14 mouse cellular contexts compared by ENCODE assay signal in the genomic region with DNA sequence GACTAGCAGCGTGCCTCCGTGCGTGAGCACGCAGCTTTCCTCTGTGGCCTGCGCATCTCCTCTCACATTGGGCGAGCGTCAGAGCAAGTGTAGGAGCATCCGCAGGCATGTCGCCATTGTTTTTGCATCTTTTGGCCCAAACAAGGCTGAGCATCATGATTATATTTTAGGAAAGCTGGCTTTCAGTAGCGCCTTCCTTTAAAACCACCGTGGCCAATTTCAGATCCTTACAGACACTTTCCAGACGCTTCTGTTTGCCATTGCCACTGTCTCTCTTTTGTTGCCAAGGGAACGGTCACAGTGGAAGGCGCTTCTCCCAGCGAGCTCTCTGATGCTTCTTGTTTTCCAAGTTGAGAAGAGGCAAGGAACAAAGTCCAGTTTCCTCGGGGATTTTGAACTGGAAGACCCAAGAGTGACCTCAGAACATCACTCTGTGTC. TPM values are rescaled to one million over a fixed set of nuclear protein-coding genes. Genes with fewer than 3 reads are reported as not detected.
DNase-seq lines count a peak whose midpoint lies in the region; ATAC-seq and TF ChIP-seq lines count a peak whose summit lies in the region.
"Had no signal": no experiment of that assay in that cellular context is flagged by ENCODE, and none has a peak within 500 bp of the region (broad histone marks: within the 10 kb centered on the region; RNA-seq: fewer than 3 reads in every experiment).

No protein-coding gene starts in this region.

- H3K27me3 ChIP-seq in forebrain, embryonic 16.5 days (replicated peaks; ENCODE audit: control insufficient read depth, insufficient read depth, low read length) = no peaks in the 10 kb centered on the region
- no peaks in the 10 kb centered on the region for H3K27me3 ChIP-seq in forebrain, embryonic 15.5 days
- H3K27me3 ChIP-seq in kidney, postnatal 0 days (ENCODE audit: insufficient read depth, low read length) = no peaks in the 10 kb centered on the region
- H3K27me3 ChIP-seq in kidney, embryonic 16.5 days (ENCODE audit: insufficient read depth, low read length) = no peaks in the 10 kb centered on the region
- no peaks in the 10 kb centered on the region for H3K27me3 ChIP-seq in forebrain, embryonic 13.5 days
- H3K27me3 ChIP-seq: heart, embryonic 13.5 days had no signal

- H3K9me3 ChIP-seq in forebrain, embryonic 16.5 days (ENCODE audit: control insufficient read depth, low read length) = no peaks in the 10 kb centered on the region
- no peaks in the 10 kb centered on the region for H3K9me3 ChIP-seq in forebrain, embryonic 15.5 days
- H3K9me3 ChIP-seq in kidney, postnatal 0 days (replicated peaks; ENCODE audit: low read length) = no peaks in the 10 kb centered on the region
- H3K9me3 ChIP-seq in kidney, embryonic 16.5 days (ENCODE audit: low read length) = no peaks in the 10 kb centered on the region
- H3K9me3 ChIP-seq in forebrain, embryonic 13.5 days (replicated peaks) = no peaks in the 10 kb centered on the region
- H3K9me3 ChIP-seq: heart, embryonic 13.5 days had no signal

- no peak overlapping the region for H3K4me2 ChIP-seq in forebrain, embryonic 16.5 days (ENCODE audit: low read length)
- H3K4me2 ChIP-seq in forebrain, embryonic 15.5 days (replicated peaks) = no peak overlapping the region
- H3K4me2 ChIP-seq in kidney, postnatal 0 days (ENCODE audit: low read length) = no peak overlapping the region
- H3K4me2 ChIP-seq in kidney, embryonic 16.5 days (replicated peaks; ENCODE audit: low read depth, low read length) = no peak overlapping the region
- H3K4me2 ChIP-seq in forebrain, embryonic 13.5 days = no peak overlapping the region
- H3K4me2 ChIP-seq: heart, embryonic 13.5 days had no signal

- no peak overlapping the region for H3K9ac ChIP-seq in forebrain, embryonic 16.5 days (replicated peaks; ENCODE audit: low read depth, low read length)
- no peak overlapping the region for H3K9ac ChIP-seq in forebrain, embryonic 15.5 days (replicated peaks)
- H3K9ac ChIP-seq in kidney, postnatal 0 days (ENCODE audit: low read depth, low read length) = no peak overlapping the region
- H3K9ac ChIP-seq in kidney, embryonic 16.5 days (replicated peaks; ENCODE audit: low read length) = no peak overlapping the region
- no peak overlapping the region for H3K9ac ChIP-seq in forebrain, embryonic 13.5 days
- H3K9ac ChIP-seq: heart, embryonic 13.5 days; liver, embryonic 14.5 days had no signal

- no peak overlapping the region for H3K27ac ChIP-seq in forebrain, embryonic 16.5 days (ENCODE audit: low read length)
- no peak overlapping the region for H3K27ac ChIP-seq in forebrain, embryonic 15.5 days (replicated peaks)
- no peak overlapping the region for H3K27ac ChIP-seq in kidney, postnatal 0 days
- no peak overlapping the region for H3K27ac ChIP-seq in kidney, embryonic 16.5 days (ENCODE audit: low read length)
- no peak overlapping the region for H3K27ac ChIP-seq in forebrain, embryonic 13.5 days
- H3K27ac ChIP-seq: heart, embryonic 13.5 days; liver, embryonic 14.5 days had no signal

- 0 out of 2 replicates have a peak, but pooled peaks have one; percentile 50 for ATAC-seq in forebrain, embryonic 16.5 days
- ATAC-seq in forebrain, embryonic 15.5 days (replicated peaks) = no peak
- ATAC-seq in kidney, postnatal 0 days (replicated peaks; ENCODE audit: low FRiP score, low read depth) = peak; percentile 41; the same call in 1 of the 2 replicates
- no peak for ATAC-seq in kidney, embryonic 16.5 days (ENCODE audit: low FRiP score, low TSS enrichment)
- no peak for ATAC-seq in forebrain, embryonic 13.5 days
- ATAC-seq: intestine, postnatal 0 days had no signal

- no peak overlapping the region for H3K4me3 ChIP-seq in forebrain, embryonic 16.5 days (replicated peaks; ENCODE audit: low read length)
- no peak overlapping the region for H3K4me3 ChIP-seq in forebrain, embryonic 15.5 days
- no peak overlapping the region for H3K4me3 ChIP-seq in kidney, postnatal 0 days (replicated peaks; ENCODE audit: low read depth, low read length)
- no peak overlapping the region for H3K4me3 ChIP-seq in kidney, embryonic 16.5 days (ENCODE audit: low read length)
- H3K4me3 ChIP-seq in forebrain, embryonic 13.5 days = no peak overlapping the region
- H3K4me3 ChIP-seq: heart, embryonic 13.5 days; megakaryocyte, embryonic 14.5 days had no signal

- no peak for TF ChIP-seq CTCF in kidney, postnatal 0 days (IDR thresholded peaks at IDR 0.05; ENCODE audit: low read depth)

- no peak for DNase-seq in kidney, postnatal 0 days (ENCODE audit: low spot score)
- peak; percentile 36 to 51 for DNase-seq in frontal cortex, adult 2 months (ENCODE audit: extremely low spot score in 1 of 2, low spot score in 1 of 2)
- DNase-seq in right cerebral cortex, adult 2 months (ENCODE audit: low spot score in 2 of 2) = peak; percentile 46 to 60
- DNase-seq in embryo, embryonic 11 days = no peak
- DNase-seq: cerebellum, postnatal 36 days had no signal

- no peaks in the 10 kb centered on the region for H3K36me3 ChIP-seq in forebrain, embryonic 16.5 days (ENCODE audit: control insufficient read depth, insufficient read depth)
- no peaks in the 10 kb centered on the region for H3K36me3 ChIP-seq in forebrain, embryonic 15.5 days
- no peaks in the 10 kb centered on the region for H3K36me3 ChIP-seq in kidney, postnatal 0 days (ENCODE audit: insufficient read depth, low read length)
- no peaks in the 10 kb centered on the region for H3K36me3 ChIP-seq in kidney, embryonic 16.5 days (ENCODE audit: insufficient read depth, low read length)
- no peaks in the 10 kb centered on the region for H3K36me3 ChIP-seq in forebrain, embryonic 13.5 days (ENCODE audit: poor library complexity, severe bottlenecking)
- H3K36me3 ChIP-seq: heart, embryonic 13.5 days had no signal

- 78% methylated on average over 16 of the region's 16 CpGs for WGBS in forebrain, embryonic 16.5 days
- WGBS in forebrain, embryonic 15.5 days = 81% methylated on average over 16 of the region's 16 CpGs
- 87% methylated on average over 16 of the region's 16 CpGs for WGBS in kidney, postnatal 0 days
- WGBS in kidney, embryonic 16.5 days = 88% methylated on average over 16 of the region's 16 CpGs
- WGBS in forebrain, embryonic 13.5 days = 85% methylated on average over 16 of the region's 16 CpGs

- no peaks in the 10 kb centered on the region for H3K4me1 ChIP-seq in forebrain, embryonic 16.5 days (replicated peaks; ENCODE audit: control insufficient read depth, insufficient read depth, low read length)
- no peaks in the 10 kb centered on the region for H3K4me1 ChIP-seq in forebrain, embryonic 15.5 days
- peaks cover 13% of the 10 kb centered on the region for H3K4me1 ChIP-seq in kidney, postnatal 0 days (replicated peaks; ENCODE audit: insufficient read depth, low read length)
- H3K4me1 ChIP-seq in kidney, embryonic 16.5 days (ENCODE audit: insufficient read depth, low read length) = peaks cover 30% of the 10 kb centered on the region
- H3K4me1 ChIP-seq in forebrain, embryonic 13.5 days = no peaks in the 10 kb centered on the region
- H3K4me1 ChIP-seq: megakaryocyte, embryonic 14.5 days had no signal

RNA-seq across cellular contexts. Expression of a gene that starts 18.8 kb away (rescaled TPM):
- not detected in 2 replicates for polyA plus RNA-seq in forebrain, embryonic 16.5 days (2015; fragmentation: Nextera tagmentation; extraction: Ambion mirVana)
- not detected in 2 replicates for polyA plus RNA-seq in forebrain, embryonic 15.5 days (2015; fragmentation: Nextera tagmentation; extraction: Ambion mirVana)
- polyA plus RNA-seq in kidney, postnatal 0 days (2015; fragmentation: Nextera tagmentation; extraction: Ambion mirVana) = 102 and 105 TPM in 2 replicates
- 41.1 and 44.3 TPM in 2 replicates for polyA plus RNA-seq in kidney, embryonic 16.5 days (2015; fragmentation: Nextera tagmentation; extraction: Ambion mirVana)
- polyA plus RNA-seq in frontal cortex, adult 2 months (2012; rRNA removed) = 0.04 and 0.13 TPM in 2 replicates
- not detected in 2 replicates for polyA plus RNA-seq in forebrain, embryonic 13.5 days (2015; fragmentation: Nextera tagmentation; extraction: Ambion mirVana)
- polyA plus RNA-seq: heart, embryonic 13.5 days; liver, embryonic 14.5 days; neural tube, embryonic 14.5 days had no signal

RNA-seq across cellular contexts. Expression of a gene that starts 38.6 kb away (rescaled TPM):
- polyA plus RNA-seq in forebrain, embryonic 16.5 days (2015; fragmentation: Nextera tagmentation; extraction: Ambion mirVana) = not detected in 2 replicates
- polyA plus RNA-seq in forebrain, embryonic 15.5 days (2015; fragmentation: Nextera tagmentation; extraction: Ambion mirVana) = not detected in 2 replicates
- 21.5 and 24.6 TPM in 2 replicates for polyA plus RNA-seq in kidney, postnatal 0 days (2015; fragmentation: Nextera tagmentation; extraction: Ambion mirVana)
- 9.0 and 10.5 TPM in 2 replicates for polyA plus RNA-seq in kidney, embryonic 16.5 days (2015; fragmentation: Nextera tagmentation; extraction: Ambion mirVana)
- polyA plus RNA-seq in frontal cortex, adult 2 months (2012; rRNA removed) = 0.10 TPM in 1 of 2 replicates, not detected in the other
- not detected in 2 replicates for polyA plus RNA-seq in forebrain, embryonic 13.5 days (2015; fragmentation: Nextera tagmentation; extraction: Ambion mirVana)
- polyA plus RNA-seq: neural tube, embryonic 14.5 days had no signal

Comparison
In these comparisons a context has a peak if more than half of its experiments do, and no peak if none do; other contexts are left out.
1. ATAC-seq: peak in forebrain, embryonic 16.5 days (single experiment) and kidney, postnatal 0 days (single experiment); none in forebrain, embryonic 15.5 days (single experiment), kidney, embryonic 16.5 days (single experiment) and forebrain, embryonic 13.5 days (single experiment).
2. DNase-seq: peak in frontal cortex, adult 2 months (2 of 2) and right cerebral cortex, adult 2 months (2 of 2); none in kidney, postnatal 0 days (single experiment) and embryo, embryonic 11 days (single experiment).
3. RNA of a gene that starts 18.8 kb away (polyA plus RNA-seq): 102 to 105 TPM in kidney, postnatal 0 days and 41.1 to 44.3 TPM in kidney, embryonic 16.5 days; 0.04 to 0.13 TPM in frontal cortex, adult 2 months, not detected in forebrain, embryonic 16.5 days, not detected in forebrain, embryonic 15.5 days and not detected in forebrain, embryonic 13.5 days; every median in the first group is over 10 times any median in the second.